Mouse (Mus musculus) E14TG2a.4 (cell line): Measurements from ENCODE around the gene Pigb.

ENCODE experiments used
- CTCF ChIP-seq: conservative IDR thresholded peaks from 2 replicates; pipeline ENCODE4 v1.5.1; 2014; ENCODE audit warnings: low read length
- NANOG ChIP-seq: IDR thresholded peaks from 2 replicates; pipeline ENCODE4 v1.6.1; 2014; ENCODE audit warnings: borderline replicate concordance, low read length, mixed read lengths
- POU5F1 ChIP-seq: IDR thresholded peaks from 2 replicates; pipeline ENCODE4 v1.6.1; 2014; ENCODE audit warnings: low read length, borderline replicate concordance

GRCm38 (mm10) chr9:72983066-72983465 is 57.1 kb downstream of the Pigb start:
- TF ChIP-seq CTCF: no peak
- no peak for TF ChIP-seq NANOG
- no peak for TF ChIP-seq POU5F1
